Mouse (Mus musculus): ENCODE data around the gene Mrpl41. TPM values are rescaled to one million over a fixed set of nuclear protein-coding genes. Genes with fewer than 3 reads are reported as not detected.

The Mrpl41 gene
- total RNA-seq, 2 experiments from 2014 or later, result 47.5 to 53.0 TPM

GRCm38 (mm10) chr2:24935057-24935796, 39.7 kb downstream of the Mrpl41 start, which contains the start of gene Arrdc1:
Gene Arrdc1, minus strand, starts transcription at chr2:24935252.
- DNase-seq, result peak; percentile 85

- no peak for DNase-seq
Observed at GRCm38 (mm10) chr2:24934441-24934963, 40.4 kb downstream of the Mrpl41 start.

GRCm38 (mm10) chr2:24929593-24929992, 45.3 kb downstream of the Mrpl41 start:
- DNase-seq, result no peak

GRCm38 (mm10) chr2:24929119-24929518, 45.8 kb downstream of the Mrpl41 start:
- DNase-seq, result no peak

- DNase-seq, result peak; percentile 47
Observed at GRCm38 (mm10) chr2:24927810-24928479, 47.0 kb downstream of the Mrpl41 start.

- DNase-seq, result no peak
Observed at GRCm38 (mm10) chr2:24926965-24927358, 47.9 kb downstream of the Mrpl41 start.

- DNase-seq, result no peak
Observed at GRCm38 (mm10) chr2:24926345-24926964, 48.4 kb downstream of the Mrpl41 start.

GRCm38 (mm10) chr2:24925284-24925683, 49.6 kb downstream of the Mrpl41 start:
- no peak for DNase-seq

Small RNA genes within 50 kb of the gene (microRNA-seq; reads per million reads assigned to microRNA genes)
- 0 reads per million in 2 experiments for gene Gm22875

Other genes with a start within 250 kb of the Mrpl41 start
- under 1 TPM; 0.34 to 0.45 TPM for gene Cacna1b, start 211.9 kb downstream of the Mrpl41 start, total RNA-seq (2021)
- gene Ehmt1, start 55.5 kb downstream of the Mrpl41 start, total RNA-seq (2021), result 10 to 100 TPM; 36.3 to 48.6 TPM
- gene Arrdc1, start 39.8 kb downstream of the Mrpl41 start, total RNA-seq (2021), result 1 to 10 TPM; 7.3 to 9.4 TPM
- 10 to 100 TPM; 21.1 to 21.8 TPM for gene Zmynd19, start 25.3 kb downstream of the Mrpl41 start, total RNA-seq (2021)
- 1 to 10 TPM; 5.6 to 8.6 TPM for gene Dph7, start 12.7 kb downstream of the Mrpl41 start, total RNA-seq (2021)
- gene Pnpla7, start 935 bp upstream of the Mrpl41 start, total RNA-seq (2021), result 10 to 100 TPM; 18.0 to 19.3 TPM
- gene Nsmf, start 79.3 kb upstream of the Mrpl41 start, total RNA-seq (2021), result 10 to 100 TPM; 25.8 to 36.1 TPM
- not detected for gene Entpd8, start 105.2 kb upstream of the Mrpl41 start, total RNA-seq (2021)
- gene Noxa1, start 120.1 kb upstream of the Mrpl41 start, total RNA-seq (2021), result not detected
- 10 to 100 TPM; 14.9 to 17.4 TPM for gene Nrarp, start 205.7 kb upstream of the Mrpl41 start, total RNA-seq (2021)
- gene Tor4a, start 221.8 kb upstream of the Mrpl41 start, total RNA-seq (2021), result 1 to 10 TPM; 1.9 to 2.9 TPM
- 10 to 100 TPM; 31.1 to 40.5 TPM for gene Nelfb, start 236.4 kb upstream of the Mrpl41 start, total RNA-seq (2021)
- not detected for gene Stpg3, start 239.5 kb upstream of the Mrpl41 start, total RNA-seq (2021)
- gene Fam166a, start 243.6 kb upstream of the Mrpl41 start, total RNA-seq (2021), result not detected
- gene Tubb4b, start 249.6 kb upstream of the Mrpl41 start, total RNA-seq (2021), result 100 to 1,000 TPM; 470 to 500 TPM